Mouse (Mus musculus): ENCODE measurements around the gene BC034090.

Gene BC034090

DNA sequence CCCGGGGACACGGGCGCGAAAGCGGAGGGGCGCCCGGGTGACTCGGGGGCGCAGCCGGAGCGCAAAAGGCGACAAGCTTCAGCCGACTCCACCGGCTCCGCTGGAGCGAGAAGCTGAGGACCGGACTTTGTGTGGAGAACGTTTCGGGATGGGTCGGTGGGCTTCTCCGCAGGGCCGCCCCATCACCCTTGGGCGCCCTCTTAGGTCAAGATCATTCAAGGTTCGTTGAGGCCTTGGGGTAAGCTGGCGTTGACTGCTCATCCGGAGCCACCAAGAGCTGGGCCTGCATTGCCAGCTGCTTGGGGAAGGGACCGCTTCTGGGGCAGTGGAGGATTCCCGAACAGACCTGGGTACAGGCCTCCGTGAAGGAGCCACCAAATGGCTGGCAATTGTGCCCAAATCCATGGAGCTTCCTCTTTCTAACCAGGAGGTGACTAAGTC, 547 bp upstream of the BC034090 start:
- DNase-seq (ENCODE audit: low read depth, low spot score) = no peak

- DNase-seq (ENCODE audit: low read depth, low spot score) = no peak
These were observed 1.8 kb downstream of the BC034090 start for GRCm38 (mm10) chr1:155242488-155242745.

GRCm38 (mm10) chr1:155241701-155242487, 2.4 kb downstream of the BC034090 start:
- no peak for DNase-seq (ENCODE audit: low read depth, low spot score)

DNA sequence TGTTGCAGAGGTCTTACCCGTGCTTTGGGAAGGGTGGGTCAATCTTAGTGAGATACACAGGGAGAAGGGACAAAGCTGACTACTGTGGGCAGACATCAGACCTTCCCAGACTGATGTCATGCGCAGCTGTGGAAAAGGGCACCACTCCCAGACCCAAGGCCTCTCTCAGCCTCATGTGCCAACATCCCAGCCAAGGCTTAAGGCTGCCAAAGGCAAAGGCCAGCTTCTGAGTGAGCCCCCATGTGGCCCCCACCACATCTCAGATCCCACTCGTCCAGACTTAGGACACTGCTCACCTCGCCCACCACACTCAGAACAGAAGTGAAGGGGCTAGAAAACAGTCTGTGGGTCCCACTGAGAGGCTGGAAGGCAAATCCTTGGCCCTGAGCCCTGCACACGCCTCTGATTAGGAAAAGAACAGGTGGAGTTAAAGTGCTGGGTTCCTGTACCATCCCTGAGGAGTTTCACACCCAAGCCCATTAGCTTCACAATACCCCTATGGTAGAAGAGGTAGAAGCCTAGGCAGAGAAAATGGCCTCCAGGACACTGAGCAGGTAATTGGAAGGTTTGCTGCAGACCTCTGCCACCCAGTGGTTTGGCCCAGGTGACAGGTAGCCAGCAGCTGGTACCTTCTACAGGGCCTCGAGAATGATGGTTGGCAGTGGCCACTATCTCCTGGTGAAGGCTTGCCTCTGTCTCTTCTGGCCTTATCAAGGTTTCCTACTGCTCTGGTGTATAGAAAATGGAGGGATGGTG, 4.1 kb downstream of the BC034090 start:
- DNase-seq (ENCODE audit: low read depth, low spot score) = no peak

- no peak for DNase-seq (ENCODE audit: low read depth, low spot score)
These were observed 5.1 kb downstream of the BC034090 start for GRCm38 (mm10) chr1:155239169-155239568.

DNA sequence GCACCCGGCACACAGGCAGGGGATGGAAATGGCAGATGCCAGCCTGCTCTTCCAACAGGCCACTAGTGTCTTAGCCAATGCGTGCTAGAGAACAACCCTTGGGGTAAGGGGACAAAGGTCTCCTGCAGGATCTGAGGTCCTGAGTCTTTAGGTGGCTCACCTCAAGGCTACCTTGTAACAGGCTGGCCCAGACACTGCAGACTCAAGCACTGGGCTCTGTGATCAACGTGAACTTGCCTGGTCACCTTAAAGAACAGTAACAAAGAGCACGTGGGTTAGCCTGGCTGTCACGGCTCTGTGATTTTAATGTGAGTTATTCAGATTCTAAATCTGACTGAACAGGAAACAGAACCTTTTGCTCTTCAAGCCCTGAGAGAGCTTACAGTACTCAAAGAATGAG, 6.1 kb downstream of the BC034090 start:
- no peak for DNase-seq (ENCODE audit: low read depth, low spot score)

GRCm38 (mm10) chr1:155237390-155237789, 6.9 kb downstream of the BC034090 start:
- no peak for DNase-seq (ENCODE audit: low read depth, low spot score)

DNA sequence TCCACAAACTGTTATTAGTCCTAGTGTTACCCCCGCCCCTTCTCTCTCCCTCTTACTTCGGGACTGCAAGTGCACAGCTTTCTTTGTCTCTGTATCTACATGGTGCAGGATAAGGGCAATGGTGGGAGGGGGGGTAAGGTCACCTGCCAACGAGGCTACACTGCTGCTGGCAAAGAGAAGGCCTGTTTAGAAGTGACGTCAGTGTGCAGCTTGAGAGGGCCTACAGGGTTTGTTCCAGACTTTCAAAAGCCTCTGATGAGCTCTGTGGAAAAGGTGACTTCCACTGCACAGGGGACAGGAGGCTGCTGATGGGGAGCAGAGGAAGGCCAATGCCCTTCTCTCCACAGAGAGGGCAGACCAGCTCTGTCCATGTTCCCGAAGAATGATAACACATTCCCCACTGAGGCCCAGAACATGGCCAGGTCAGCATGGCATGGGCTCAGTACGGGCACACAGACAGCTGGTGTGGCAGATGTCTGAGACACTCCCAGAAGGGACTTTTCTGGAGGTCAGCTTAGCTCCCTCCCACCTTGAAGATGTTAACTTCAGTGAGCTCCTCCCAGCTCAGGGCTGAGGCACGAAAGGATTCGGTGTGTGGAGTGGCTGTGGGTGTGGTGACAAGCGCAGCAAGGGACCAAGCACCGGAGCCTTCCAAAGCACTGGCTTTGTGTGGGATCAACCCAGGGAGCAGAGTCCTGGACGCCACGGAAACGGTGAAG, 7.8 kb downstream of the BC034090 start:
- no peak for DNase-seq (ENCODE audit: low read depth, low spot score)

DNA sequence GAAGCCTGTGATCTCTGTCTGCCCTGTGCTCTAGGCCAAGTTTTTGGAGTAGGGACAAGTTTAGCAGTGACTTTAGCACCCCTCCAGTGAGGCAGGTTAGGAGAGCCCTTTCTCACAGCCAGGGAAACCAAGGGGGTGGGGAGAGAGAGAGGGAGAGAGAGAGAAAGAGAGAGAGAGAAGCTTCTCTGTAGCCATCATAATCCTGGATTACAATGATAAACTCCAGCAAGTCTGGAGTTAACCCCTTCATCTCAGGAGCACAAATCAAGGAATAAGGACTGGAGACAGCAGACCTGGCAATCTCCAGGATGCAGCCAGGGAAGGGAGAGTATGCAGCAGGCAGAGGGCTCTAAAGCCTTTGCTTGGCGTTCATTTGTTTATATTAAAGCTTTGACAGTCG, 8.6 kb downstream of the BC034090 start:
- peak; percentile 60 for DNase-seq (ENCODE audit: low read depth, low spot score)

DNA sequence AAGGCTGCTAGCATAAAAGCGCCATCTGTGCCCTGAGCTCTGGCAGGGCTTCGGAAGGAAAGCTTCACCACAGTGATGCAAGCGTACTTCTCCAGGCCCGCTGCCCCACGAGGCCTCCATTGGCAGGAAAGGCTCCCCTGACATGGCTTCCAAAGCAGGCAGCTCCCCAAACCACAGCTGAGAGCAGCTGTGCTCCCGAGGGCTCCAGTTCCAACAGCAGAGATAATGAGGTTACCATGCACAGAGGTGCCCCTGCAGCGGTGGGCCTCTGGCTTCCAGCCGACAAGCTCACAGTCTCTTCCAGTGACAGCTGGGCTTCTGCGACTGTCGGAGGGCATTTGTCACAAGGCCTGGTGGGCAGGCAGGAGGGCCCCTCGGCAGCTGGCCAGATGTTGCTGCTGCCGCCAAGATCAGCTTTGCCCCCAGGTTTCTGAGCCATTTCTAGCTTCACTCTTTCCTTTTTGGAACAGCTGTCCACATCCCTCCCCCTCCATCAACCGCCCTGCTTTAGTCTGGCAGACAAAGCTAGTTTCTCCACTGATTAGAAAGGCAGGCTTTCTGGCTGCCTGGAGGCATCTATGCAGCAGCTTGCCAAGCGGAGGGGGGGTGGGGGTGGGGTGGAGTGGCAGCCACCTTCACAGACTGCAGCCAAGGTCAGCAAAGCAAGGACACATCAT, 10.2 kb downstream of the BC034090 start:
- peak; percentile 53 for DNase-seq (ENCODE audit: low read depth, low spot score)

DNA sequence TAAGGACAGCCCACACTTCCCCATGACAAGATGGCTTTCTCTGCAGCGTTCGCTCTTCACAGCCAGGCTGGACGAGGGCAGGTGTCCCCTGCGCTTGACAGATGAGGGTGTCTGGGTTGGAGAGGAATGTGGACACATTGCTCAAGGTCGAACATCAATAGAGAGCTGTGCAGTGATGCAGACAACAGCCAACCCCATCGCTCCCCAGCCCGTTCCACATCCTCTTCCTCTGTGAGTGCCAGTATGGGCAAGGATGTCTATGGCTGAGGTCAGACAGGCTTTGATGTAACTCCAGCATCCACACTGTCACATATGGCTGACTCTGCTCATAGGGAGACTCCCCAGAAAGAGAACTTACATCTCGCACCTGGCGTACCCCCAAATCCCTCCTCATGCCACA, 10.9 kb downstream of the BC034090 start:
- DNase-seq (ENCODE audit: low read depth, low spot score) = no peak

DNA sequence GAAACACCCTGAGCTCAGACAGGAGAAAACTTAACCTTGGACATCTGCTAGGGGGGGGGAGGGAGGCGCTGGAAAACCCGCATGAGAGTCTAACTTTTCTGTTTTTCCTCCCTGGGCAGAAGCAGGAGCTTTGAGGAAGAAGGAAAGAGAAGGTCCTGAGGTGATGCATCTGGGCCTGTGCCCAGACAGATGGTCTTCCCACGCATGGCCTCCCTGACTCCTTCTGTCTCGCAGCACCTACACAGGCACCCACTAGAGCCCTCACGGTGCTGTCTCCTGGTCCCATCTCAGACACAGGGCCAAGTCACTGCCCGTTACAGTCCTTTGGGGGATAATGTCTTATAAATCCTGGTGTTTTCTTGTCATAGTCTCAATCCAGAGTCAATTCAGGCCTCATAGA, 11.5 kb downstream of the BC034090 start:
- no peak for DNase-seq (ENCODE audit: low read depth, low spot score)

GRCm38 (mm10) chr1:155232385-155232784, 11.9 kb downstream of the BC034090 start:
- DNase-seq (ENCODE audit: low read depth, low spot score) = no peak

DNA sequence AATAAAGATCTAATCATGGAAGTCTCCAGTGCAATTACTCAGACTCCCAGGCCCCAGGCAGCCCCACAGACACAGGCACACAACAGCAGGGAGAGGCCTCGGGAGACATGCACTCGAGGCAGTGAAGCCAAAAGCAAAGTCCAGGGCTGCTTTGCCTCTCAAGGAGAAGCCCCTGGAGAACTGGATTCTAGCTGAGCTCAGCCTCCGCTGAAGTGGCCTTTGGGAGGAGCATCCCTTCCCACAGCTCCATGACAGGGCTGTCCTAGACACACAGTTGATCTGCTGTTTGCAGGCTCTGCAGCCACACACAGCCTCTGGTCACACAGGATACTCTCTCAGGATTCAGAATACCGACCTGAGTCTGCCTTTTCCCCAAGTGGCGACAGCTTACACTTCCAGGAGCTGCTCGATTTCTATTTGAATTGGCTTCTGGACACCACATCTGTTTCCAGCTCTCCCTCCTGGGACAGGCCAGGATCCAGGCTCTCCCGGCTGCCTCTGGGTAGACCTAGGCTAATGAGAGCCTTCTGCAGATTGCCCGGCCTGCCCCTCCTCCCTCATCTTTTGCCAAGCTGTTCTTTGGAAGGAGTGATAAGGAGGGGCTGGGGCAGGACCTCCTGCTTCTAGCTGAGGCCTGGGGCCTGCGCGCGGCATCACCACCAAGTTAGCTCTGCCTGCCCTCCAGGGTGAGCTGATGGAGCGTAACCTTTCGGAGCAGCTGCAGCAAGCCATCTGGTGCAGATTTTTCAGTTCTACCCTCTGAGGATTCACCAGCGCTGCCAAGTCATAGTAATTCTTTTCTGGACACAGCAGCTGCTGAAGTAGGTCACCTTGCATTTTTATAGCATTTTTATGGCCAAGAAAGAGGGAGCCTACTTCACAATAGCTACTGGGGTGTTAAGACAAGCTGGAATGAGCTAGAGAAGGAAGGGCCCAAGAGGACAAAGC, 14.5 kb downstream of the BC034090 start:
- DNase-seq (ENCODE audit: low read depth, low spot score) = no peak

DNA sequence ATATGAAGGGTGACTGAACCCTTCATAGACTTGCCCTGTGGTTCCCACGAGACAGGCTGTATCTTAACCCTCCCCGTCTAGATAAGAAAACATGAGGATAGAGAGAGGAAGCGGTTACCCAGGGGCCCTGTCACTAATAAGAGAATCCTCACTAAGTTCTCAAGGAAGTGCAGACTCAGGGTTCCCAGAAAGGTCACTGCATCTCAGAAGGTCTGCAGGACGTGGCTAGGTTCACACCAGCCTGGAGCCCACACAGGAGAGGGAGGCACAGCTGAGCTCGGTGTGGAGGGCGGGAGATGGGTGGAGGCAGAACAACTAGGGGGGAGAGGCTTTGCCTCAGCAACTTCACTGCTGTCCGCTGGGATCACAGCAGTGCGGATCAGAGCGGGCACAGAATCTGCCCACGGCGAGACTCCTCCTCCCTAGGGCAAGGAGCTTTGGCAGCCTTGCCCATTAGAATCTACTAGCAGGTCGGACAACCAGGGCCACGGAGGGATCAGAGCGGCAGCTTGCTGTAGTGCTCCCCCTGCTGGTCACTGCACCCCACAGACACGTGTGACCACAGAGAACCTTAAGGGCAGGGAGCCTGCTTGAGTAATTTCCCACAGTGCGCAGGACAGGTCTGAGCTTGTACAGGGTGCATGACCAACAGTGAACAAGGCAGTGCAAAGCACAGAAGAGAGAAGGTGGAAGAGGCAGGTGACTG, 20.2 kb downstream of the BC034090 start:
- DNase-seq (ENCODE audit: low read depth, low spot score) = peak; percentile 85

DNA sequence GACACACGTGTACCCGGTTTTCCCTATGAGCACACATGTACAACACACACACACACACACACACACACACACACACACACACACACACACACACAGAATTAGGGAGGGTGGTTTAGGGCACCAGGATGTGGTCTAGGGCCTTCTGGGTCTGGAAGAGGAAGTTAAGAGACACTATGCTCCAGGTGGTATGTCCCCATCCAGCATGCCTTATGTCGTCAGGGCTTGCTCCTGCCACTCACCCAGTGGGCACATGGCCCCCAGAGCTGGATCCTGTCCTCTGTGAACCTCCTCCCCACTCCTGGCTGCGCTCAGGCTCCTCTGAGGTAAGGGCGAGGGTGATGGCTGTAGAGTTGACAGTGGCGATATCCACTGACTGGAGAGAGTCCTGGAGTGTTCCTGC, 21.2 kb downstream of the BC034090 start:
- no peak for DNase-seq (ENCODE audit: low read depth, low spot score)

GRCm38 (mm10) chr1:155222101-155222669, 22.1 kb downstream of the BC034090 start:
- no peak for DNase-seq (ENCODE audit: low read depth, low spot score)

- no peak for DNase-seq (ENCODE audit: low read depth, low spot score)
These were observed 25.3 kb downstream of the BC034090 start for GRCm38 (mm10) chr1:155218924-155219323.

DNA sequence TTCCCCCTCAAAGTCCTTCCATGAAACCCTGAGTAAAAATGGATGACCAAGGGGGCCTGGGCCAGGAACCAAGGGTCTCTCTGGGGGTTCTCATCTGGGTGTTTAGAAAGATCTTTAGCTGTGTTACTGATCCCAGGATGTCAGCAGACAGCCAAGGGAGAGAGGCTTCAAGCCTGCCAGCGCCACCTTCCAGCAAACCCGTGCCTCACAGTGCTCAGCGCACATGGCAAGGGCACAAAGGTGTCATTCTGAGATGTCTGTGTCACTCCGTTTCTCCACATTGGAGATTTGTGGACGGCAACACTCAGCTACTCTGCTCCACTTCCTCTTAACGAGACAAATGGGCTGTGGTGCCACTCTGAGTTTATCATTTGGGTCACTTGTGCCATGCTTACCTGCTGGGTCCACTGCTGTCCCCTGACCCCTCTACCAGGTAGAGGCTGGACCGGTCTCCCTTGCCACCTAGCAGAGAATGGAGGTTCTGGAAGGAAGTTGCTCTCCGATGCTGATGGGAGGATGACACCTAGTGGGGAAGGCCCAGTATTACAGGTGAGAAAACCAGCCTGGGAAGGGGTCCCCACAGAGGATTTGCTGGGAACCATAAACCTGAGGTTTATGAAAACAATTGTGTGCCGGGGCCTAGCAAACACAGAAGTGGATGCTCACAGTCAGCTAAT, 26.2 kb downstream of the BC034090 start:
- DNase-seq (ENCODE audit: low read depth, low spot score) = no peak

Data from retina, postnatal 7 days (tissue).